Mouse (Mus musculus) limb, embryonic 15.5 days (tissue): ENCODE data around the gene Cdh13. TPM values are rescaled to one million over a fixed set of nuclear protein-coding genes. Genes with fewer than 3 reads are reported as not detected.

Experiments
- ATAC-seq: fragments of 200-750 bp; cut with Nextera tagmentation; 2 replicates; pipeline ENCODE4 v1.8.0; 2017; ENCODE audit warnings: low read depth, moderate TSS enrichment; ENCODE audit not compliant: insufficient number of reproducible peaks, low FRiP score, low TSS enrichment
- H3K27ac ChIP-seq: fragments of 300-500 bp; sonication (generic); 2 replicates; pipeline ENCODE4 v1.5.1; 2015; ENCODE audit warnings: moderate library complexity, mild to moderate bottlenecking, inconsistent platforms
- H3K27me3 ChIP-seq: fragments of 300-500 bp; sonication (generic); 2 replicates; pipeline ENCODE4 v1.6.1; 2015; ENCODE audit warnings: inconsistent platforms
- H3K36me3 ChIP-seq: fragments of 300-500 bp; sonication (generic); 2 replicates; pipeline ENCODE4 v1.6.1; 2015; ENCODE audit warnings: inconsistent platforms
- H3K4me1 ChIP-seq: fragments of 300-500 bp; sonication (generic); 2 replicates; pipeline ENCODE4 v1.6.1; 2015; ENCODE audit warnings: inconsistent platforms
- H3K4me2 ChIP-seq: fragments of 300-500 bp; sonication (generic); 2 replicates; pipeline ENCODE4 v1.6.1; 2015; ENCODE audit warnings: mild to moderate bottlenecking, inconsistent platforms
- H3K4me3 ChIP-seq: fragments of 300-500 bp; sonication (generic); 2 replicates; pipeline ENCODE4 v1.5.1; 2015; ENCODE audit warnings: mild to moderate bottlenecking, inconsistent platforms
- H3K9ac ChIP-seq: fragments of 300-500 bp; sonication (generic); 2 replicates; pipeline ENCODE4 v1.6.1; 2015; ENCODE audit warnings: inconsistent platforms
- H3K9me3 ChIP-seq: fragments of 300-500 bp; sonication (generic); 2 replicates; pipeline ENCODE4 v1.6.1; 2016; ENCODE audit warnings: inconsistent platforms
- WGBS: fragments of 180-500 bp; shearing (Covaris S2); methylation state at CpG from one replicate; pipeline ENCODE4 v1.1.7; 2015; 5-methylcytosine and 5-hydroxymethylcytosine counted together
- polyA plus RNA-seq: library from polyadenylated mRNA; unstranded; fragments of >200 nt; fragmentation: Nextera tagmentation; extraction: Ambion mirVana; gene quantifications from 2 replicates; pipeline ENCODE4 v1.2.1, GENCODE M21; 2015

Cdh13 gene
- polyA plus RNA-seq, 1 experiment from 2014 or later = 17.9 TPM

- Histone ChIP-seq H3K27me3 (peaks cover 38% of the 10 kb centered on the region), H3K4me1 (peaks cover 40% of the 10 kb centered on the region), H3K27ac (peak overlapping the region; percentile 51), H3K4me3 (peak overlapping the region; percentile 50), H3K4me2 (peak overlapping the region; percentile 90), H3K36me3 (no peaks in the 10 kb centered on the region), H3K9ac (peak overlapping the region; percentile 54), H3K9me3 (no peaks in the 10 kb centered on the region)
- no peak for ATAC-seq
- WGBS = 1% methylated on average over 45 of the region's 46 CpGs
Observed at GRCm38 (mm10) chr8:118284112-118285029, 838 bp downstream of the Cdh13 start.

- H3K27ac ChIP-seq = no peak overlapping the region
- peak overlapping the region; percentile 90; the same call in 1 of the 2 replicates for H3K4me2 ChIP-seq
- no peak overlapping the region for H3K9ac ChIP-seq
- no peaks in the 10 kb centered on the region for H3K9me3 ChIP-seq
- H3K4me1 ChIP-seq = peaks cover 44% of the 10 kb centered on the region
- H3K27me3 ChIP-seq = peaks cover 38% of the 10 kb centered on the region
- WGBS = 20% methylated on average over 10 of the region's 10 CpGs
- no peak for ATAC-seq
- no peak overlapping the region for H3K4me3 ChIP-seq
- H3K36me3 ChIP-seq = no peaks in the 10 kb centered on the region
Observed at GRCm38 (mm10) chr8:118285596-118286281, 2.2 kb downstream of the Cdh13 start.

- H3K4me2 ChIP-seq = 0 out of 2 replicates have a peak overlapping the region, but pooled peaks have one; percentile 90
- no peaks in the 10 kb centered on the region for H3K36me3 ChIP-seq
- no peak overlapping the region for H3K9ac ChIP-seq
- ATAC-seq = no peak
- WGBS = 22% methylated on average over 10 of the region's 10 CpGs
- H3K9me3 ChIP-seq = no peaks in the 10 kb centered on the region
- no peak overlapping the region for H3K4me3 ChIP-seq
- peaks cover 38% of the 10 kb centered on the region for H3K27me3 ChIP-seq
- H3K27ac ChIP-seq = peak overlapping the region; percentile 51
- H3K4me1 ChIP-seq = peaks cover 44% of the 10 kb centered on the region
Observed at GRCm38 (mm10) chr8:118286282-118287180, 3.0 kb downstream of the Cdh13 start.

- no peaks in the 10 kb centered on the region for H3K36me3 ChIP-seq
Observed at GRCm38 (mm10) chr8:118287496-118287895, 4.0 kb downstream of the Cdh13 start.

GRCm38 (mm10) chr8:118288259-118288952 lies 4.9 kb downstream of the Cdh13 start:
- Histone ChIP-seq H3K36me3 (no peaks in the 10 kb centered on the region), H3K9me3 (no peaks in the 10 kb centered on the region)

More at GRCm38 (mm10) chr8:118287496-118287895, 4.0 kb downstream of the Cdh13 start:
- H3K4me1 ChIP-seq = peaks cover 44% of the 10 kb centered on the region
- no peak overlapping the region for H3K4me3 ChIP-seq
- no peaks in the 10 kb centered on the region for H3K9me3 ChIP-seq
- no peak overlapping the region for H3K9ac ChIP-seq
- H3K27me3 ChIP-seq = peaks cover 31% of the 10 kb centered on the region
- no peak overlapping the region for H3K4me2 ChIP-seq
- WGBS = 45% methylated on average over 9 of the region's 9 CpGs
- H3K27ac ChIP-seq = no peak overlapping the region
- no peak for ATAC-seq

GRCm38 (mm10) chr8:118289091-118289490 lies 5.6 kb downstream of the Cdh13 start:
- WGBS = 78% methylated on average over 4 of the region's 4 CpGs
- H3K9ac ChIP-seq = no peak overlapping the region
- no peak overlapping the region for H3K4me3 ChIP-seq
- H3K9me3 ChIP-seq = no peaks in the 10 kb centered on the region
- no peaks in the 10 kb centered on the region for H3K36me3 ChIP-seq
- no peak for ATAC-seq
- no peak overlapping the region for H3K27ac ChIP-seq
- peaks cover 21% of the 10 kb centered on the region for H3K27me3 ChIP-seq
- peaks cover 30% of the 10 kb centered on the region for H3K4me1 ChIP-seq
- no peak overlapping the region for H3K4me2 ChIP-seq

More at GRCm38 (mm10) chr8:118288259-118288952, 4.9 kb downstream of the Cdh13 start:
- H3K27ac ChIP-seq = no peak overlapping the region
- peaks cover 37% of the 10 kb centered on the region for H3K4me1 ChIP-seq
- peaks cover 26% of the 10 kb centered on the region for H3K27me3 ChIP-seq
- no peak overlapping the region for H3K4me2 ChIP-seq
- no peak for ATAC-seq
- WGBS = 68% methylated on average over 8 of the region's 8 CpGs
- H3K4me3 ChIP-seq = no peak overlapping the region
- no peak overlapping the region for H3K9ac ChIP-seq

GRCm38 (mm10) chr8:118289525-118289924 lies 6.0 kb downstream of the Cdh13 start:
- Histone ChIP-seq H3K4me3 (no peak overlapping the region), H3K27me3 (peaks cover 18% of the 10 kb centered on the region), H3K9me3 (no peaks in the 10 kb centered on the region), H3K9ac (no peak overlapping the region), H3K36me3 (no peaks in the 10 kb centered on the region), H3K4me2 (no peak overlapping the region), H3K4me1 (peaks cover 26% of the 10 kb centered on the region), H3K27ac (no peak overlapping the region)
- WGBS = 79% methylated on average over 7 of the region's 7 CpGs
- no peak for ATAC-seq

- H3K27ac ChIP-seq = no peak overlapping the region
- no peak; the same call in 1 of the 2 replicates for ATAC-seq
- WGBS = 49% methylated on average over 6 of the region's 6 CpGs
- H3K4me2 ChIP-seq = no peak overlapping the region
- no peaks in the 10 kb centered on the region for H3K9me3 ChIP-seq
- H3K9ac ChIP-seq = no peak overlapping the region
- H3K4me3 ChIP-seq = no peak overlapping the region
- peaks cover 18% of the 10 kb centered on the region for H3K4me1 ChIP-seq
- H3K27me3 ChIP-seq = peaks cover 12% of the 10 kb centered on the region
- H3K36me3 ChIP-seq = no peaks in the 10 kb centered on the region
Observed at GRCm38 (mm10) chr8:118290266-118290665, 6.7 kb downstream of the Cdh13 start.

GRCm38 (mm10) chr8:118296477-118296876 lies 12.9 kb downstream of the Cdh13 start:
- Histone ChIP-seq H3K4me1 (no peaks in the 10 kb centered on the region), H3K4me3 (no peak overlapping the region), H3K4me2 (no peak overlapping the region), H3K36me3 (no peaks in the 10 kb centered on the region), H3K9ac (no peak overlapping the region), H3K27me3 (no peaks in the 10 kb centered on the region), H3K27ac (no peak overlapping the region), H3K9me3 (no peaks in the 10 kb centered on the region)
- 86% methylated on average over 5 of the region's 5 CpGs for WGBS
- ATAC-seq = no peak

GRCm38 (mm10) chr8:118306957-118307356 lies 23.4 kb downstream of the Cdh13 start:
- H3K27ac ChIP-seq = no peak overlapping the region
- H3K27me3 ChIP-seq = no peaks in the 10 kb centered on the region
- no peak overlapping the region for H3K9ac ChIP-seq
- no peak for ATAC-seq
- WGBS = 68% methylated on average over 10 of the region's 10 CpGs
- no peak overlapping the region for H3K4me2 ChIP-seq
- no peaks in the 10 kb centered on the region for H3K9me3 ChIP-seq
- no peak overlapping the region for H3K4me3 ChIP-seq
- 0 out of 2 replicates have a peak, but pooled peaks cover 2% of the 10 kb centered on the region for H3K4me1 ChIP-seq
- H3K36me3 ChIP-seq = no peaks in the 10 kb centered on the region

- H3K9me3 ChIP-seq = no peaks in the 10 kb centered on the region
- 0 out of 2 replicates have a peak, but pooled peaks cover 2% of the 10 kb centered on the region for H3K4me1 ChIP-seq
- H3K9ac ChIP-seq = no peak overlapping the region
- no peaks in the 10 kb centered on the region for H3K36me3 ChIP-seq
- H3K4me2 ChIP-seq = no peak overlapping the region
- WGBS = 49% methylated on average over 3 of the region's 3 CpGs
- ATAC-seq = no peak
- H3K27me3 ChIP-seq = no peaks in the 10 kb centered on the region
- no peak overlapping the region for H3K4me3 ChIP-seq
- H3K27ac ChIP-seq = no peak overlapping the region
Observed at GRCm38 (mm10) chr8:118309106-118309505, 25.6 kb downstream of the Cdh13 start.
